Mouse (Mus musculus) brain, embryonic 14.5 days (tissue): ENCODE measurements around the gene Wbp1.

Experiments used
- CTCF ChIP-seq: fragments of 200-500 bp; IDR thresholded peaks from 2 replicates; pipeline ENCODE4 v1.5.1; 2012; ENCODE audit warnings: inconsistent platforms, mild to moderate bottlenecking, moderate library complexity, borderline replicate concordance; ENCODE audit not compliant: insufficient read depth, insufficient read length; ENCODE audit errors: extremely low read depth
- POLR2A ChIP-seq: fragments of 200-500 bp; IDR thresholded peaks from 2 replicates; pipeline ENCODE4 v1.6.1; 2012; ENCODE audit warnings: mild to moderate bottlenecking, inconsistent platforms, borderline replicate concordance; ENCODE audit not compliant: poor library complexity, insufficient read depth, insufficient read length, severe bottlenecking; ENCODE audit errors: extremely low read depth

- TF ChIP-seq CTCF (no peak), POLR2A (no peak)
Measured at GRCm38 (mm10) chr6:83121863-83122710, 728 bp upstream of the Wbp1 start.
